Mouse (Mus musculus): ENCODE measurements around the gene Kcnt2. TPM values are rescaled to one million over a fixed set of nuclear protein-coding genes. Genes with fewer than 3 reads are reported as not detected.

Gene Kcnt2
- polyA plus RNA-seq, 1 experiment, result 0.39 TPM

- DNase-seq (ENCODE audit: low read depth), result no peak
Measured at GRCm38 (mm10) chr1:140378791-140379190, 132.8 kb downstream of the Kcnt2 start.

DNA sequence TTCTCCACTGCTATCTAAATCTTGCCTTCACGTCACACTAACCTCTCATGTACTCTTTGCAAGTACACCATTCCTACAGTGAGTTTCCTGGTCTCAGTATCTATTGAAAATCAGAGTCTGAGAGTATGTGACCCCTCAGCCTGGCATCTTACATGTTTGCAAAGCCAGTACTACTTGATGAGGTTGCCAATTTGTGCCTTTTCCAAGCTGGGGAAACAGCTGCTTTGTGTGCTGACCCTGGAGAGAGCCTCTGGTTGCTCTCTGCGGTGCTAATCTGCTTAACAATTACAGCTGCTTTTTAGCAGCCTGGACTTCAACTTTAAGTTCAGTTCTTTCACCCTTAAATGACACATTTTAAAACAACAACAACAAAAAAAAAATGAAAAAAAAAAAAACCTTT is 133.6 kb downstream of the Kcnt2 start:
- no peak for DNase-seq (ENCODE audit: low read depth)

DNA sequence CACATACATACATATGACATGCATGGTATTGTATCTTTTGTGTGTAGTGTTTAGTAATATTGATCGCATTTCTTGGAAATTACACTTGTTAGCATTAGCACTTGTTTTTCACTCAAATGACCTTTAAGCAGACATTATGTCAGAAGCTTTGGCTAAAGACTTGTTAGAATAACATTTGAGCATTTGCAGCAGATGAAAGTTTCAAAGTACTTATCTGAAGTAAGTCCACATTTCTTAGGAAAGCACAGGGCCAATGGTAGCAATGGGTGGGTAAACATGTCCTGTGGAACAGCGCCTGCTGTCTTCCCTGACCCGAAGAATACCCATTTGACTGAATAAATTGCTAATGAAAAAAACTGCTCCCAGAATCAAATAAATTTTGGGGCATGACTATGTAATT is 135.1 kb downstream of the Kcnt2 start:
- no peak for DNase-seq (ENCODE audit: low read depth)

DNA sequence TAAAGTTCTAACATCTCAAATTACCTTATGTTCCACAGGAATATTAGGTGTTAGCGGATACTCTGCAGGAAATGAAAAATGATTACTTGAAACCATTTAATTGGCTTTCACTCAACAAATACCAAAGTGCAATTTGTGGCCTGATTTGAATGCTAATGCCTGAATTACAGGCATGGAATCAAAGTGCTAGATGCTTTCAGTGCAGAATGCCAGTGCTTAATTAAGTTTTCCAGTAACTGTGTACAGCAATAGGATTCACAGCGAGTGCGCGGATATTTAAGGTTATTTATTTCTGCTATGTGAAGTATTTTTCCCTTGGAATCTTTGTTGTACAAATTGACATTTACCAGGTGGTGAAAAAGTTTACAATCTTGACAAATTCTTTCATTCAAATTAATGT is 144.3 kb downstream of the Kcnt2 start:
- DNase-seq (ENCODE audit: low read depth), result no peak

DNA sequence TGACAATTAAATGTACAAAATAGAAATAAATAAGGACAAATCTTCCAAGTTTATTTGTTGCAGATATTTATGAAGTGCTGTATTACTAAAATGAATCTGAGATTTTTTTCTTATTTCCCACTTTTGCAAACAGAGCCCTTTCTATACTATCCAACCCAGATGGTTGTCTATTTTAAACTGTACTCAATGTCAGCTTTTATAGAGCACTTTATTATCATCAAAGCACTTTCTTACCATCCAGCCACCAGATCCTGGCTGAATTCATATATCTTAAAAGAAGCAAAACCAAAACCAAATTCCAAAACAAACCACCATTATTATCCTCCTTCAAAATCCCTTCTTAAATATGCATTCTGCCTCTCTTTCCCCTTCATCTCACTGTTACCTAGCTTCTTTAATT is 151.8 kb downstream of the Kcnt2 start:
- no peak for DNase-seq (ENCODE audit: low read depth)

- no peak for DNase-seq (ENCODE audit: low read depth)
Measured at GRCm38 (mm10) chr1:140406631-140407288, 160.8 kb downstream of the Kcnt2 start.

DNA sequence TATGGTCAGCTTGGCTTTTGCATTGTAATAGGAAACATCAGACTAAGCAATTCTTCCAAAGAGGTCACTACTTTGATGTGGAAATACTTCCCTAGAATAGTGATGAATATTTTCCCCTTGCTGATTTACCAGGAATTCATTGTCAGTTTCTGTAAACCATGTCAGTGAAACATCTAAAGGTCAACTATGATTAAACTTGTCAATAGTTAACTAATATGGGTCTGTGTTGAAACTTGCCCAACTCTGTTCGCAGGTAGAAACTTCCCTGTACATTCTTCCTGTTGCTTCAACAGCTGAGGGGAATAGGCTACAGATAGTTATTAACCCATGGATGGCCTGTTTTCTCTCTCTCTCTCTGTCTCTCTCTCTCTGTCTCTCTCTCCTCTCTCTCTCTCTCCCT is 169.8 kb downstream of the Kcnt2 start:
- no peak for DNase-seq (ENCODE audit: low read depth)

GRCm38 (mm10) chr1:140422954-140423353 is 177.0 kb downstream of the Kcnt2 start:
- DNase-seq (ENCODE audit: low read depth), result no peak

DNA sequence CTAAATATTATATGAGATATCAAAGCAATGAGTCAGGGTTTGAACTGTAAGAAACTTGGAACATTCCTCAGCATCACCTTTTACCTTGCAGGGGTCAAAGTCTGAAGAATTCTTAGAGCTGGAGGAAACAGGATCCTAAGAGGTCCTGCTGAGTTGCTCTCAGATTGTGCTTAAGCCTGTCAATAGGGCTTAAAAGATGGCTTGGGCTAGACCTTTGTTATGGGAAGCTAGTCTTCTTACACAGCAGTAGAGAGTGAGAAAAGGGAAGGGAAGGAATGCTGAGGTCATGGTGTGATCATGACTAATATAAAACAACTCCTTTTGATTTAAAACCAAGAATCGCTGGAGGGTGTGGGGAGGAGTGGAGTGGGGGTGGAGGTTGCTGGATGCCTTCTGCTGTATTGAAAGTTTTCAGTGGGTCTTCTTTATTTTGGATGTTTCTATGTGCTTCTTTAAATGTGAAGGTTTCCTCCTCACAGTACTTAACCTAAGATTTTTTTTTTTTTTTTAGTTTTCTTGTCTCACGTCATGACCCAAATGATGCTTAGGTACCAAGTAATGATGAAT is 183.4 kb downstream of the Kcnt2 start:
- no peak for DNase-seq (ENCODE audit: low read depth)

DNA sequence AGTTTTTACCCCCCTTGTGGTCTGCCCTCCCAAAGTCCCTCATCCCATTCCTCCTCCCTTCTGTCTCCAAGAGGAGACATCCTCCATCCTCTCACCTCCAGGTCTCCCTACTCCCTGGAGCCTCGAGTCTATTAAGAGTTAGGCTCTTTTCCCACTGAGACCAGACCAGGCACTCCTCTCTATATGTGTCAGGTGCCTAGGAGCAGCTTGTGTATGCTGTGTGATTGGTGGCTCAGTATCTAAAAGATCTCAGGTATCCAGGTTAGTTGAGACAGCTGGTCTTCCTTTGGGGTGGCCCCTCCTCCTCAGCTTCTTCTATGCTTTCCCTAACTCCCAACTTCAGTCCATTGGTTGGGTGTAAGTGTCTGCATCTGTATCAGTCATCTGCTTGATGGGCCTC is 186.1 kb downstream of the Kcnt2 start:
- no peak for DNase-seq (ENCODE audit: low read depth)

GRCm38 (mm10) chr1:140434791-140435190 is 188.8 kb downstream of the Kcnt2 start:
- DNase-seq (ENCODE audit: low read depth), result no peak

GRCm38 (mm10) chr1:140438176-140438575 is 192.2 kb downstream of the Kcnt2 start:
- DNase-seq (ENCODE audit: low read depth), result no peak

DNA sequence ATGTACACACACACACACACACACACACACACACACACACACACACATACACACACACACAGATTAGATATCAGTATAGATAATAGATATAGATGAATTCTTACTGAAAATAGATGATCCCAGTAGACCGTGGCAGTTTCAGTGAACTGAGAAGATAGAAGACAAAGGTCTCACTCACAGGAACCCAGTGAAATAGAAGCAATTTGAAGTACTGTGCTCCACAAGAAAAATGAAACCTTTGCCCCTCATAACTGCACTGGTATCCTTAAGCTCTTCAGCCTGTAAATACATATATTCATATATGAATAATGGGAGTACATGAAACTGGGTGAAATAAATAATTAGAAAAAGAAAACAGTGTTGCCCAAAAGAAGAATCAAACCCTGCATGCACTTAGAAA is 197.9 kb downstream of the Kcnt2 start:
- DNase-seq (ENCODE audit: low read depth), result no peak

GRCm38 (mm10) chr1:140444394-140444793 is 198.4 kb downstream of the Kcnt2 start:
- no peak for DNase-seq (ENCODE audit: low read depth)

- DNase-seq (ENCODE audit: low read depth), result no peak
Measured at GRCm38 (mm10) chr1:140451461-140451860, 205.5 kb downstream of the Kcnt2 start.

DNA sequence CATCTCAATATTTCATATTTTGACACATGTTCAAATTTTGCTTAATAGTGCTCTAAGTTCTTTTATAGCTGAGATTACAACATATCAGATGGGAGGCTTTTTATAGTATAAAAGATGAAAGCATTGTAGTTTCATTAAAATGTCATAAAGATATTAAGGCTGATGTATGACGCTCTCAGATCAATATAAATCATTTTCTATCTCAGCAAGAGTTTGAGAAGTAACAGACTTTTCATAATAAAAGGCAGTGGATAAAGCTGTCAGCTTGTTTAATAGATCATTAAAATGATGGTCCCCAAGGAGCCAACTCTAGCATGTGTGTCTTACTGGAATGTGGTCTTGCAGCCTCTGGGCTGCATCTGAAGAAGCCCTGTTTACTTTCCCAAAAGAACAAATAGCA is 206.0 kb downstream of the Kcnt2 start:
- no peak for DNase-seq (ENCODE audit: low read depth)

- no peak for DNase-seq (ENCODE audit: low read depth)
Measured at GRCm38 (mm10) chr1:140455903-140456302, 209.9 kb downstream of the Kcnt2 start.

DNA sequence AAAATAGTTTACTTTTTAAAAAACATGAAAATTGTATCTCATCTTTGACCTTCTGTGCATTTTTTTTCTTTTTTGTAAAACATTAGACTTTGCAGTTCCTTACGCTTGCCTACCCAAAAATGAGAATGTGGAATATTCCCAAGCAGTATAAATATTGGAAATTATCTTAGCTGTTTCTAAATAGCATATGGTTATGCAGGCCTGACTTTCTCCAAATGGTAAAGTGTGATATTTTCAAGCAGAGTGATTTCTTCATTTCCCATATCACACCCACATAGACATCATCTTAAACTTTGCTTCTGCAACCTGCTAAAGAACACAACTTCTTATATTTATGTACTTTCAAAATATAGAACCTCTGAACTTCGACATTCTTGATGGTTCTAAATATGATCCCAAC is 210.9 kb downstream of the Kcnt2 start:
- no peak for DNase-seq (ENCODE audit: low read depth)

DNA sequence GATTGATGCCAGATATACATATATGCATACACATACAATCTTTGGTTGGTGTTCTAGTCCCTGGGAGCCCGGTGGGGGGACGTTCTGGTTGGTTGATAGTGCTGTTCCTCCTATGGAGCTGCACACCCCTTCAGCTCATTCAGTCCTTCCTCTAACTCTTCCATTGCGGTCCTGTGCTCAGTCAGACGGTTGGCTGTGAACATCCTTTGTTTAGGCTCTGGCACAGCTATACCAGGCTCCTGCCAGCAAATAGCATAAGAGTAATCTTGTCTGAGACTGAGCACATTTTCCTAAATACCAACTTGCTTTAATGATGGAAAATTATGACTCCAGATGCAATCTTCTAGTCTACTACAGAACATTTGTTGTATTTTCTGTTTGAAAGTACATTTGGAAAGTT is 222.4 kb downstream of the Kcnt2 start:
- no peak for DNase-seq (ENCODE audit: low read depth)

DNA sequence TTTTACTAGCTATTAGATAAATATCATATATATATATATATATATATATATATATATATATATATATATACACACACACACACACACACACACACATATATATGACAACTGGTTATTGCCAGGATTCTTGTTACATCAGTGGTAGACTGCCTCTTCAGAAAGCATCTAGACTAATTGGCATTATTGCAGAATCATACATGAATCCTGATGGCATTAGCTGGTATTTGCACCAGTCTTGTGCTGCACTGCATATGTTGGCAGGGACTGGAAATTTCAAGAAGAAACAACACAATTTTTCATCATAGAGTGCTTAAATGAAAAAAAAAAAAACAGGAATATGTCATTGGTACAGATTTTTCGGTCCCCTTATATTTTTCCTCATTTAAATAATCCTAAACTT is 223.6 kb downstream of the Kcnt2 start:
- DNase-seq (ENCODE audit: low read depth), result no peak

DNA sequence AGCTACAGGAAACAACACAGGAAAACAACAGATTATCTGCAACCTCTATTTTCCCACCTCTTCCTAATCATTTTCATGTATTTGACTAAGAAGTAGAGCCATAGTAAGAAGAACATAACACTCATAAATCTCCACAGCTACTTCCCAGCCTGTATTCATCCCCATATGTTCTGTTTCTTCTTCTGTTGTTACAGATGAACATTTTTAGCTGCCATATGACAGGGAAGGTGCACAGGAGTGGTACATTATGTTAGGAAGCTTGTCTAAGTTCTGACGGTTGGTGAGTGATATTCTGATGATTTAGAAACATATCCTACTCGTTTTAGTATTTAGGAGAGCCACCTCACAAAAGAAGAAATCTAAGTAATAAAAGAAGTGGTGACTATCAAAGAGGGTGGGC is 231.0 kb downstream of the Kcnt2 start:
- DNase-seq (ENCODE audit: low read depth), result no peak

- no peak for DNase-seq (ENCODE audit: low read depth)
Measured at GRCm38 (mm10) chr1:140484016-140484415, 238.1 kb downstream of the Kcnt2 start.

DNA sequence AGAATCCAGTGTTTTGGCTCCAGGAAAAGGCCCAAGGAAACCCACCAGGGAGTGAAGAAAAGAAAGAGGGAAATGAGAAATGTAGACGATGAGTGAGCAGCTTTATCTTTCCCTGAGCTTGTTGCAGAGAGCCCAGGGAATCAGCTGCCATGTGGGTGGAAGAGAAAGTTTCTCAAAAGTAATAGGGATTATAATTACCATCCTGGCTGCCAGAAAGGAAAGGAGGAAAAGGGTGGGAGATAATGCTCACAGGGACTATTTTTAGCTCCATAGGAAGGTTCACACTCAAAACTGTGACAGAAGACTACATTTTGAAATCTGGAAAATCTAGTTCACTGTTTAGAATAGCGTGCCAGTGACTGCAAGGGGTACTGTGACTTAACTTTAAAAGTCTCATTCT is 243.9 kb downstream of the Kcnt2 start:
- DNase-seq (ENCODE audit: low read depth), result no peak

GRCm38 (mm10) chr1:140491406-140491805 is 245.4 kb downstream of the Kcnt2 start:
- DNase-seq (ENCODE audit: low read depth), result no peak
